Mouse (Mus musculus) G1E (cell line): ENCODE data around the gene Togaram2. TPM values are rescaled to one million over a fixed set of nuclear protein-coding genes. Genes with fewer than 3 reads are reported as not detected.

Experiments
- ATAC-seq: 2 replicates; pipeline ENCODE4 v1.8.0; 2016; ENCODE audit warnings: mild to moderate bottlenecking; ENCODE audit not compliant: insufficient number of reproducible peaks, poor library complexity, low FRiP score, severe bottlenecking; ENCODE audit errors: extremely low read depth
- DNase-seq: peaks from one replicate; pipeline ENCODE4 v3.0.0; 2012; ENCODE audit warnings: low spot score
- H3K27me3 ChIP-seq: 2 replicates; pipeline ENCODE4 v1.6.1; 2012; ENCODE audit warnings: mild to moderate bottlenecking, low read length, inconsistent platforms; ENCODE audit not compliant: insufficient read depth
- H3K36me3 ChIP-seq: replicated peaks from 2 replicates; pipeline ENCODE3; 2012; ENCODE audit warnings: mild to moderate bottlenecking, inconsistent platforms
- H3K4me1 ChIP-seq: 2 replicates; pipeline ENCODE4 v1.6.1; 2012; ENCODE audit warnings: low read depth, low read length, inconsistent platforms, mixed read lengths; ENCODE audit not compliant: insufficient read depth
- H3K4me3 ChIP-seq: 2 replicates; pipeline ENCODE4 v1.5.1; 2012; ENCODE audit warnings: low read depth, mild to moderate bottlenecking, inconsistent platforms, low read length, moderate library complexity, mixed read lengths
- H3K9me3 ChIP-seq: replicated peaks from 2 replicates; pipeline ENCODE4 v1.6.1; 2012; ENCODE audit warnings: inconsistent platforms
- CTCF ChIP-seq: IDR thresholded peaks from 2 replicates; pipeline ENCODE4 v1.5.1; 2012; ENCODE audit warnings: low read depth, low read length, inconsistent platforms, mixed read lengths
- GATA1 ChIP-seq: IDR thresholded peaks from 2 replicates; pipeline ENCODE4 v1.6.1; 2012; ENCODE audit warnings: borderline replicate concordance, low read length, inconsistent platforms, mixed read lengths
- GATA2 ChIP-seq: IDR thresholded peaks from 2 replicates; pipeline ENCODE4 v1.6.1; 2012; ENCODE audit warnings: low read depth, low read length, inconsistent platforms, borderline replicate concordance
- POLR2AphosphoS5 ChIP-seq: IDR thresholded peaks from 2 replicates; pipeline ENCODE4 v1.6.1; 2012; ENCODE audit warnings: low read depth, low read length, inconsistent platforms; ENCODE audit not compliant: insufficient replicate concordance
- TAL1 ChIP-seq: conservative IDR thresholded peaks from 2 replicates; pipeline ENCODE4 v1.6.1; 2012; ENCODE audit warnings: low read depth, low read length, inconsistent platforms, mixed read lengths
- polyA plus RNA-seq: library from polyadenylated mRNA; stranded (reverse); fragments of >175 nt; gene quantifications from 2 replicates; pipeline ENCODE4 v1.2.3, GENCODE M21; 2012
- total RNA-seq, 2 experiments: library from RNA; stranded (forward) in 1 of 2; stranded (reverse) in 1 of 2; fragments of 200-1000 nt in 1 of 2; fragments of >200 nt in 1 of 2; fragmentation: Nextera tagmentation in 1 of 2; gene quantifications; 2 replicates each; pipeline ENCODE4 v1.2.3; 2014 to 2017

Togaram2 gene
- total and polyA plus RNA-seq, 3 experiments, result 0.05 TPM; not detected in 2

GRCm38 (mm10) chr17:71705550-71706480, 32.8 kb downstream of the Togaram2 start:
- H3K36me3 ChIP-seq, result no peaks in the 10 kb centered on the region
- TF ChIP-seq CTCF (no peak), GATA2 (no peak), GATA1 (no peak), POLR2AphosphoS5 (no peak), TAL1 (no peak)
- DNase-seq (no peak), ATAC-seq (no peak)
- peaks cover 51% of the 10 kb centered on the region for H3K9me3 ChIP-seq
- no peak overlapping the region for H3K4me3 ChIP-seq
- H3K4me1 ChIP-seq, result no peaks in the 10 kb centered on the region
- H3K27me3 ChIP-seq, result no peaks in the 10 kb centered on the region; the same call in 1 of the 2 replicates

GRCm38 (mm10) chr17:71707715-71708114, 34.7 kb downstream of the Togaram2 start:
- Histone ChIP-seq H3K4me3 (no peak overlapping the region), H3K9me3 (peaks cover 51% of the 10 kb centered on the region), H3K27me3 (no peaks in the 10 kb centered on the region; the same call in 1 of the 2 replicates), H3K36me3 (no peaks in the 10 kb centered on the region), H3K4me1 (no peaks in the 10 kb centered on the region)
- TF ChIP-seq TAL1 (no peak), POLR2AphosphoS5 (no peak), GATA2 (no peak), GATA1 (no peak)
- ATAC-seq (no peak), DNase-seq (no peak)

GRCm38 (mm10) chr17:71712279-71712678, 39.2 kb downstream of the Togaram2 start:
- H3K4me3 ChIP-seq, result no peak overlapping the region
- H3K27me3 ChIP-seq, result no peaks in the 10 kb centered on the region; the same call in 1 of the 2 replicates
- no peaks in the 10 kb centered on the region for H3K4me1 ChIP-seq
- TF ChIP-seq TAL1 (no peak), GATA1 (no peak), CTCF (no peak), POLR2AphosphoS5 (no peak), GATA2 (no peak)
- no peaks in the 10 kb centered on the region for H3K36me3 ChIP-seq
- ATAC-seq (no peak), DNase-seq (no peak)
- peaks cover 46% of the 10 kb centered on the region for H3K9me3 ChIP-seq

GRCm38 (mm10) chr17:71715034-71715433, 42.0 kb downstream of the Togaram2 start:
- H3K36me3 ChIP-seq, result no peaks in the 10 kb centered on the region

GRCm38 (mm10) chr17:71717881-71718625, 45.0 kb downstream of the Togaram2 start:
- no peaks in the 10 kb centered on the region for H3K27me3 ChIP-seq
- H3K4me1 ChIP-seq, result no peaks in the 10 kb centered on the region
- H3K9me3 ChIP-seq, result peaks cover 38% of the 10 kb centered on the region
- no peak for TF ChIP-seq POLR2AphosphoS5
- TF ChIP-seq TAL1, result no peak
- TF ChIP-seq GATA2, result no peak
- H3K4me3 ChIP-seq, result no peak overlapping the region
- ATAC-seq (no peak), DNase-seq (no peak)
- H3K36me3 ChIP-seq, result no peaks in the 10 kb centered on the region

More at GRCm38 (mm10) chr17:71715034-71715433, 42.0 kb downstream of the Togaram2 start:
- no peak for DNase-seq
- no peak for TF ChIP-seq CTCF
- TF ChIP-seq GATA2, result no peak
- no peak for TF ChIP-seq GATA1
- TF ChIP-seq POLR2AphosphoS5, result no peak
- TF ChIP-seq TAL1, result no peak
- Histone ChIP-seq H3K4me1 (no peaks in the 10 kb centered on the region), H3K9me3 (peaks cover 32% of the 10 kb centered on the region), H3K4me3 (no peak overlapping the region), H3K27me3 (no peaks in the 10 kb centered on the region)
- no peak for ATAC-seq

- Histone ChIP-seq H3K36me3 (no peaks in the 10 kb centered on the region), H3K4me1 (no peaks in the 10 kb centered on the region), H3K9me3 (peaks cover 41% of the 10 kb centered on the region), H3K4me3 (no peak overlapping the region), H3K27me3 (no peaks in the 10 kb centered on the region)
- ATAC-seq, result no peak
- no peak for TF ChIP-seq CTCF
- TF ChIP-seq POLR2AphosphoS5, result no peak
- no peak for TF ChIP-seq GATA1
- no peak for TF ChIP-seq TAL1
- no peak for TF ChIP-seq GATA2
- no peak for DNase-seq
Observed at GRCm38 (mm10) chr17:71720434-71720833, 47.4 kb downstream of the Togaram2 start.
